8 mouse cellular contexts compared by ENCODE assay signal in genomic region chr9:43730284-43731027, GRCm38 (mm10). TPM values are rescaled to one million over a fixed set of nuclear protein-coding genes. Genes with fewer than 3 reads are reported as not detected.
DNase-seq lines count a peak whose midpoint lies in the region; ATAC-seq lines count a peak whose summit lies in the region.

No protein-coding gene starts in this region.

- H3K4me1 ChIP-seq in midbrain, embryonic 12.5 days, result peaks cover 25% of the 10 kb centered on the region

- peaks cover 20% of the 10 kb centered on the region; the same call in 1 of the 2 replicates for H3K27me3 ChIP-seq in midbrain, embryonic 12.5 days

- H3K27ac ChIP-seq in midbrain, embryonic 12.5 days (replicated peaks), result 0 out of 2 replicates have a peak overlapping the region, but pooled peaks have one; percentile 4

- no peak overlapping the region for H3K9ac ChIP-seq in midbrain, embryonic 12.5 days (replicated peaks)

- DNase-seq in heart, adult 18-20 months, result peak; percentile 71 to 81
- no peak for DNase-seq in heart, postnatal 25 days (ENCODE audit: low spot score)
- DNase-seq in MN1 (ENCODE audit: low spot score), result peak; percentile 67
- DNase-seq in embryo, embryonic 11 days, result peak; percentile 82
- DNase-seq in heart, postnatal 10 days, result peak; percentile 56 to 73
- peak; percentile 78 to 83 for DNase-seq in kidney, postnatal 25 days

- no peak overlapping the region for H3K4me2 ChIP-seq in midbrain, embryonic 12.5 days (replicated peaks)

- H3K9me3 ChIP-seq in midbrain, embryonic 12.5 days, result no peaks in the 10 kb centered on the region

- intact Hi-C loops in heart, postnatal 25 days (cut with DNase I), result no loop called here
- intact Hi-C loops in heart, postnatal 10 days (cut with DNase I), result no loop called here

- H3K4me3 ChIP-seq in midbrain, embryonic 12.5 days, result no peak overlapping the region

- no peaks in the 10 kb centered on the region for H3K36me3 ChIP-seq in midbrain, embryonic 12.5 days

- ATAC-seq in midbrain, embryonic 12.5 days (ENCODE audit: low FRiP score, low read depth), result peak; percentile 60
- ATAC-seq in erythroblast, adult 5-6 weeks (replicated peaks; ENCODE audit: low FRiP score, poor library complexity, severe bottlenecking), result no peak

- WGBS in midbrain, embryonic 12.5 days, result 10% methylated on average over 22 of the region's 22 CpGs

RNA-seq across cellular contexts. Expression of gene Nectin1, which starts 13.3 kb away (rescaled TPM):
- 1 to 10 TPM; 3.8 to 4.0 TPM for total RNA-seq in heart, adult 18-20 months (2021)
- 1 to 10 TPM; 3.0 to 3.6 TPM for total RNA-seq in heart, postnatal 25 days (2021)
- 1 to 10 TPM; 7.0 to 9.5 TPM for total RNA-seq in heart, postnatal 10 days (2021)
- 9.7 and 12.5 TPM in 2 replicates for polyA plus RNA-seq in midbrain, embryonic 12.5 days (2016; fragmentation: Nextera tagmentation; extraction: Ambion mirVana)
- total RNA-seq in erythroblast, adult 5-6 weeks (2015; ENCODE audit: low replicate concordance), result 0.19 and 1.5 TPM in 2 replicates
- total RNA-seq in erythroblast, adult 5-6 weeks (2017; ENCODE audit: low replicate concordance), result not detected in 2 replicates
